Mouse (Mus musculus) limb, embryonic 14.5 days (tissue): ENCODE results near the gene Cd200r4. TPM values are rescaled to one million over a fixed set of nuclear protein-coding genes. Genes with fewer than 3 reads are reported as not detected.
"Not testable (repeated sequence)": the region's sequence is repeated elsewhere in the genome, so short reads cannot be mapped to it uniquely, and the experiment has no call there.

Experiments
- ATAC-seq: fragments of 200-750 bp; cut with Nextera tagmentation; 2 replicates; pipeline ENCODE4 v1.8.0; 2017; ENCODE audit warnings: low read depth, moderate number of reproducible peaks, moderate TSS enrichment; ENCODE audit not compliant: low FRiP score
- DNase-seq: peaks from one replicate; pipeline ENCODE4 v3.0.0-alpha.2; 2015; ENCODE audit warnings: low spot score
- H3K27ac ChIP-seq: fragments of 300-500 bp; sonication (generic); replicated peaks from 2 replicates; pipeline ENCODE4 v1.5.1; 2014; ENCODE audit warnings: low read depth, mild to moderate bottlenecking, low read length, moderate library complexity, mixed read lengths
- H3K27me3 ChIP-seq: fragments of 300-500 bp; sonication (generic); 2 replicates; pipeline ENCODE4 v1.6.1; 2014; ENCODE audit warnings: low read length, mixed read lengths; ENCODE audit not compliant: control insufficient read depth, insufficient read depth
- H3K36me3 ChIP-seq: fragments of 300-500 bp; sonication (generic); 2 replicates; pipeline ENCODE4 v1.6.1; 2014; ENCODE audit warnings: mild to moderate bottlenecking, low read length, moderate library complexity, mixed read lengths; ENCODE audit not compliant: control insufficient read depth, insufficient read depth
- H3K4me1 ChIP-seq: fragments of 300-500 bp; sonication (generic); 2 replicates; pipeline ENCODE4 v1.6.1; 2014; ENCODE audit warnings: antibody characterized with exemption, low read length, mixed read lengths; ENCODE audit not compliant: control insufficient read depth, insufficient read depth
- H3K4me2 ChIP-seq: fragments of 300-500 bp; sonication (generic); replicated peaks from 2 replicates; pipeline ENCODE4 v1.6.1; 2014; ENCODE audit warnings: low read depth, mild to moderate bottlenecking, low read length, moderate library complexity; ENCODE audit not compliant: severe bottlenecking
- H3K4me3 ChIP-seq: fragments of 300-500 bp; sonication (generic); replicated peaks from 2 replicates; pipeline ENCODE4 v1.5.1; 2014; ENCODE audit warnings: low read length
- H3K9ac ChIP-seq: fragments of 300-500 bp; sonication (generic); 2 replicates; pipeline ENCODE4 v1.6.1; 2014; ENCODE audit warnings: mild to moderate bottlenecking, low read depth, low read length, moderate library complexity; ENCODE audit not compliant: severe bottlenecking
- H3K9me3 ChIP-seq: fragments of 300-500 bp; sonication (generic); 2 replicates; pipeline ENCODE4 v1.6.1; 2016; ENCODE audit warnings: low read length; ENCODE audit not compliant: control insufficient read depth
- POLR2A ChIP-seq: fragments of 200-500 bp; IDR thresholded peaks from 2 replicates; pipeline ENCODE4 v1.8.0; 2012; ENCODE audit warnings: inconsistent platforms, mild to moderate bottlenecking, moderate library complexity, borderline replicate concordance; ENCODE audit not compliant: insufficient read depth, insufficient read length; ENCODE audit errors: extremely low read depth
- WGBS: fragments of 180-500 bp; shearing (Covaris S2); extraction: QIAGEN DNeasy Blood & Tissue Kit; methylation state at CpG from one replicate; pipeline ENCODE4 v1.1.7; 2014; 5-methylcytosine and 5-hydroxymethylcytosine counted together
- polyA plus RNA-seq, 2 experiments: library from polyadenylated mRNA; depleted of rRNA in 1 of 2; stranded (reverse) in 1 of 2; unstranded in 1 of 2; fragments of >200 nt; fragmentation: Nextera tagmentation in 1 of 2; extraction: Ambion mirVana in 1 of 2; gene quantifications; 2 replicates each; pipeline versions ENCODE4 v1.2.1 to v1.2.3; 2012 to 2014

Gene Cd200r4
- polyA plus RNA-seq, 2 experiments, result 0.43 to 0.57 TPM

GRCm38 (mm10) chr16:44818010-44818409 lies 6.5 kb downstream of the Cd200r4 start:
- ATAC-seq (no peak), DNase-seq (no peak)
- no peak overlapping the region for H3K4me2 ChIP-seq
- H3K9me3 ChIP-seq, result no peaks in the 10 kb centered on the region
- WGBS, result 48% methylated on average over 1 of the region's 1 CpGs
- H3K27ac ChIP-seq, result no peak overlapping the region
- no peaks in the 10 kb centered on the region for H3K27me3 ChIP-seq
- no peak overlapping the region for H3K4me3 ChIP-seq
- no peaks in the 10 kb centered on the region for H3K4me1 ChIP-seq
- H3K9ac ChIP-seq, result no peak overlapping the region
- H3K36me3 ChIP-seq, result no peaks in the 10 kb centered on the region
- TF ChIP-seq POLR2A, result no peak

GRCm38 (mm10) chr16:44820545-44820944 lies 9.0 kb downstream of the Cd200r4 start:
- H3K4me2 ChIP-seq, result no peak overlapping the region
- WGBS, result 85% methylated on average over 4 of the region's 4 CpGs
- no peak overlapping the region for H3K4me3 ChIP-seq
- no peak overlapping the region for H3K27ac ChIP-seq
- no peaks in the 10 kb centered on the region for H3K36me3 ChIP-seq
- ATAC-seq (no peak), DNase-seq (no peak)
- no peaks in the 10 kb centered on the region for H3K4me1 ChIP-seq
- H3K9me3 ChIP-seq, result no peaks in the 10 kb centered on the region
- no peak overlapping the region for H3K9ac ChIP-seq
- H3K27me3 ChIP-seq, result no peaks in the 10 kb centered on the region
- no peak for TF ChIP-seq POLR2A

GRCm38 (mm10) chr16:44832286-44832685 lies 20.8 kb downstream of the Cd200r4 start:
- DNase-seq (no peak), ATAC-seq (no peak)
- Histone ChIP-seq H3K4me2 (no peak overlapping the region), H3K9ac (no peak overlapping the region), H3K27ac (no peak overlapping the region), H3K36me3 (no peaks in the 10 kb centered on the region), H3K27me3 (no peaks in the 10 kb centered on the region), H3K9me3 (no peaks in the 10 kb centered on the region), H3K4me3 (no peak overlapping the region), H3K4me1 (no peaks in the 10 kb centered on the region)
- no peak for TF ChIP-seq POLR2A
- 62% methylated on average over 3 of the region's 3 CpGs for WGBS

GRCm38 (mm10) chr16:44833189-44833588 lies 21.7 kb downstream of the Cd200r4 start:
- not testable (repeated sequence) for H3K9me3 ChIP-seq, H3K4me3 ChIP-seq, ATAC-seq, H3K4me2 ChIP-seq, DNase-seq, H3K36me3 ChIP-seq, H3K9ac ChIP-seq, H3K27me3 ChIP-seq, H3K4me1 ChIP-seq, H3K27ac ChIP-seq
- 44% methylated on average over 2 of the region's 2 CpGs for WGBS

- no peak for ATAC-seq
- no peaks in the 10 kb centered on the region for H3K4me1 ChIP-seq
- TF ChIP-seq POLR2A, result no peak
Measured at GRCm38 (mm10) chr16:44866797-44867196, 55.3 kb downstream of the Cd200r4 start, which contains the start of gene Cd200r2. TSS of gene Cd200r2 (plus strand) at chr16:44867097.

GRCm38 (mm10) chr16:44875178-44875577 lies 63.6 kb downstream of the Cd200r4 start:
- Histone ChIP-seq H3K9ac (no peak overlapping the region), H3K9me3 (no peaks in the 10 kb centered on the region), H3K4me3 (no peak overlapping the region), H3K27me3 (no peaks in the 10 kb centered on the region), H3K27ac (no peak overlapping the region), H3K4me1 (no peaks in the 10 kb centered on the region), H3K36me3 (no peaks in the 10 kb centered on the region), H3K4me2 (no peak overlapping the region)
- 26% methylated on average over 1 of the region's 1 CpGs for WGBS
- ATAC-seq, result no peak
- no peak for TF ChIP-seq POLR2A
- no peak for DNase-seq

More at GRCm38 (mm10) chr16:44866797-44867196, 55.3 kb downstream of the Cd200r4 start, which contains the start of gene Cd200r2:
- Histone ChIP-seq H3K4me2 (no peak within 1 kb of the TSS), H3K36me3 (no peaks in the 10 kb centered on the region), H3K9ac (no peak within 1 kb of the TSS), H3K9me3 (no peaks in the 10 kb centered on the region), H3K4me3 (no peak within 1 kb of the TSS), H3K27ac (no peak within 1 kb of the TSS), H3K27me3 (no peaks in the 10 kb centered on the region)
- WGBS, result 86% methylated on average over 2 of the region's 2 CpGs
- no peak for DNase-seq
